Mouse (Mus musculus) adrenal gland, postnatal 0 days (tissue): Measurements from ENCODE around the gene Gm4175. TPM values are rescaled to one million over a fixed set of nuclear protein-coding genes. Genes with fewer than 3 reads are reported as not detected.

Source experiments
- polyA plus RNA-seq: library from polyadenylated mRNA; unstranded; fragments of >200 nt; fragmentation: Nextera tagmentation; extraction: Ambion mirVana; gene quantifications from 2 replicates; pipeline ENCODE4 v1.2.1, GENCODE M21; 2015

Gm4175 gene
- not detected in 2 replicates for polyA plus RNA-seq

GRCm38 (mm10) chr7:21761375-21761774, at the start of gene Gm4175:
Gene Gm4175 (minus strand): TSS chr7:21761475.

GRCm38 (mm10) chr7:21796628-21797027, 35.4 kb upstream of the Gm4175 start, which contains the start of gene Gm4177:
Gene Gm4177 (minus strand): TSS chr7:21796728.

Other genes with a start within 250 kb of the Gm4175 start
- not detected in 2 replicates for gene Vmn1r130, start 249.7 kb downstream of the Gm4175 start, polyA plus RNA-seq
- not detected in 2 replicates for gene Vmn1r131, start 215.4 kb downstream of the Gm4175 start, polyA plus RNA-seq
- gene Vmn1r132, start 147.4 kb downstream of the Gm4175 start, polyA plus RNA-seq = not detected in 2 replicates
- gene Gm4177, start 35.3 kb upstream of the Gm4175 start, polyA plus RNA-seq = not detected in 2 replicates
- not detected in 2 replicates for gene Vmn1r135, start 70.9 kb upstream of the Gm4175 start, polyA plus RNA-seq
- gene Gm5725, start 82.8 kb upstream of the Gm4175 start, polyA plus RNA-seq = not detected in 2 replicates
- not detected in 2 replicates for gene Gm5891, start 159.8 kb upstream of the Gm4175 start, polyA plus RNA-seq
- not detected in 2 replicates for gene Vmn1r137, start 233.1 kb upstream of the Gm4175 start, polyA plus RNA-seq